Mouse (Mus musculus) kidney, embryonic 15.5 days (tissue): ENCODE measurements around the gene Osbpl9. TPM values are rescaled to one million over a fixed set of nuclear protein-coding genes. Genes with fewer than 3 reads are reported as not detected.

ENCODE experiments used
- ATAC-seq: fragments of 200-750 bp; cut with Nextera tagmentation; replicated peaks from 2 replicates; pipeline ENCODE4 v1.8.0; 2017; ENCODE audit warnings: moderate TSS enrichment; ENCODE audit not compliant: low FRiP score
- H3K27ac ChIP-seq: fragments of 300-500 bp; sonication (generic); 2 replicates; pipeline ENCODE4 v1.5.1; 2015; ENCODE audit warnings: mild to moderate bottlenecking, inconsistent platforms
- H3K27me3 ChIP-seq: fragments of 300-500 bp; sonication (generic); 2 replicates; pipeline ENCODE4 v1.6.1; 2015; ENCODE audit warnings: inconsistent platforms
- H3K36me3 ChIP-seq: fragments of 300-500 bp; sonication (generic); 2 replicates; pipeline ENCODE4 v1.6.1; 2015; ENCODE audit warnings: inconsistent platforms
- H3K4me1 ChIP-seq: fragments of 300-500 bp; sonication (generic); 2 replicates; pipeline ENCODE4 v1.6.1; 2015; ENCODE audit warnings: inconsistent platforms
- H3K4me2 ChIP-seq: fragments of 300-500 bp; sonication (generic); 2 replicates; pipeline ENCODE4 v1.6.1; 2015; ENCODE audit warnings: moderate library complexity, mild to moderate bottlenecking, inconsistent platforms
- H3K4me3 ChIP-seq: fragments of 300-500 bp; sonication (generic); replicated peaks from 2 replicates; pipeline ENCODE4 v1.5.1; 2015; ENCODE audit warnings: mild to moderate bottlenecking, inconsistent platforms
- H3K9ac ChIP-seq: fragments of 300-500 bp; sonication (generic); 2 replicates; pipeline ENCODE4 v1.6.1; 2015; ENCODE audit warnings: mild to moderate bottlenecking, inconsistent platforms
- H3K9me3 ChIP-seq: fragments of 300-500 bp; sonication (generic); replicated peaks from 2 replicates; pipeline ENCODE4 v1.6.1; 2016; ENCODE audit warnings: inconsistent platforms
- WGBS: fragments of 180-500 bp; shearing (Covaris S2); methylation state at CpG from one replicate; pipeline ENCODE4 v1.1.7; 2015; ENCODE audit warnings: mixed read lengths; 5-methylcytosine and 5-hydroxymethylcytosine counted together
- polyA plus RNA-seq: library from polyadenylated mRNA; unstranded; fragments of >200 nt; fragmentation: Nextera tagmentation; extraction: Ambion mirVana; gene quantifications from 2 replicates; pipeline ENCODE4 v1.2.1, GENCODE M21; 2015

Osbpl9 gene
- polyA plus RNA-seq, 1 experiment from 2014 or later, result 70.5 TPM

DNA sequence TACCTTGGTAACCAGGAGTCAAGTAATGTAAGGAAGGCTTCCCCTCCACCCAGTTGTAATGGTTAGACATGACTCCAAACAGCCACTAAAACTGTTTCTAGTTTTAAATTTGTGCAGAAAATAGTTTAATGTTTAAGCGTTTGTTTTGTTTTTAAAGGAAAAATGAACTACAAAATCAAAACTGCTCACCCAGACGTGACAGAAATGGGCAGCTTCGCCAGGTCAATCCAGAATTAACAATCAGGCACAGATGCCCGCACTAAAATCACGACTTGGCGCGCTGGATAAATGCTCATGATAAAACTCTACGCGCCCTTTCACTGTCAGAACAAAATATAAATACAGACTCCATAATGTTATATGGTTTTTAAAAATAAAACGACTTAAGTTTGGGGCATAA lies 92.4 kb downstream of the Osbpl9 start:
- ATAC-seq, result no peak
- Histone ChIP-seq H3K27ac (no peak overlapping the region), H3K9me3 (no peaks in the 10 kb centered on the region), H3K36me3 (no peaks in the 10 kb centered on the region), H3K27me3 (no peaks in the 10 kb centered on the region), H3K4me2 (no peak overlapping the region), H3K4me1 (no peaks in the 10 kb centered on the region), H3K9ac (no peak overlapping the region), H3K4me3 (no peak overlapping the region)
- WGBS, result 89% methylated on average over 10 of the region's 10 CpGs

DNA sequence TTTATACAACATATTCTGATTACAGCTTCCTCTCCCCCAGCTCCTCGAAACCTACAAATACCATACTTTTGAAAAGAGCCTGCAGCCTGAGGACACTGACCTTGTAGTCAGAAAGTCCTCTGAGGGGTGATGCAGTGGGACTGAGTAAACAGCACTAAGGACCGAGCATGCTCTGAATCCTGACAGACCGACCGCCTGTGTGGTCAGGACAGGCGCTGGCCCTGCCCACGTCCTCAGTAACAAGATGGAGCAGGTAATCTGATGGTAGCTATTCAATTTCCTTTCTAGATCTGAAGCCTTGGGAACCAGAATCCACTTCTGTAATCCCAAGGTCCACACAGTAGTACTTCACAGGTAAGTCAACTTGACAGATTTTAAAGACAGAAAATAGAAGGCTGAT lies 93.1 kb downstream of the Osbpl9 start:
- Histone ChIP-seq H3K27me3 (no peaks in the 10 kb centered on the region), H3K4me3 (no peak overlapping the region), H3K9ac (no peak overlapping the region), H3K4me2 (no peak overlapping the region), H3K36me3 (no peaks in the 10 kb centered on the region), H3K27ac (no peak overlapping the region), H3K9me3 (no peaks in the 10 kb centered on the region), H3K4me1 (no peaks in the 10 kb centered on the region)
- ATAC-seq, result no peak
- 86% methylated on average over 6 of the region's 6 CpGs for WGBS

GRCm38 (mm10) chr4:109106594-109106993 lies 95.5 kb downstream of the Osbpl9 start:
- ATAC-seq, result no peak

GRCm38 (mm10) chr4:109106034-109106433 lies 96.0 kb downstream of the Osbpl9 start:
- H3K4me2 ChIP-seq, result no peak overlapping the region
- no peak for ATAC-seq
- 84% methylated on average over 3 of the region's 3 CpGs for WGBS
- no peaks in the 10 kb centered on the region for H3K27me3 ChIP-seq
- no peak overlapping the region for H3K9ac ChIP-seq
- H3K4me3 ChIP-seq, result no peak overlapping the region
- H3K27ac ChIP-seq, result no peak overlapping the region
- H3K9me3 ChIP-seq, result no peaks in the 10 kb centered on the region
- H3K36me3 ChIP-seq, result peaks cover 6% of the 10 kb centered on the region
- peaks cover 12% of the 10 kb centered on the region; the same call in 1 of the 2 replicates for H3K4me1 ChIP-seq

More at GRCm38 (mm10) chr4:109106594-109106993, 95.5 kb downstream of the Osbpl9 start:
- Histone ChIP-seq H3K9ac (no peak overlapping the region), H3K4me3 (no peak overlapping the region), H3K9me3 (no peaks in the 10 kb centered on the region), H3K27me3 (no peaks in the 10 kb centered on the region), H3K27ac (no peak overlapping the region), H3K4me1 (peaks cover 12% of the 10 kb centered on the region; the same call in 1 of the 2 replicates), H3K4me2 (no peak overlapping the region), H3K36me3 (peaks cover under 1% of the 10 kb centered on the region; the same call in 1 of the 2 replicates)

- Histone ChIP-seq H3K4me3 (no peak overlapping the region), H3K9me3 (no peaks in the 10 kb centered on the region), H3K9ac (no peak overlapping the region), H3K27ac (no peak overlapping the region), H3K4me2 (no peak overlapping the region), H3K4me1 (peaks cover 12% of the 10 kb centered on the region; the same call in 1 of the 2 replicates), H3K27me3 (no peaks in the 10 kb centered on the region), H3K36me3 (peaks cover 7% of the 10 kb centered on the region)
- no peak for ATAC-seq
Measured at GRCm38 (mm10) chr4:109105254-109105653, 96.8 kb downstream of the Osbpl9 start.

- H3K27me3 ChIP-seq, result no peaks in the 10 kb centered on the region
- peak; percentile 43; the same call in 1 of the 2 replicates for ATAC-seq
- peaks cover 12% of the 10 kb centered on the region for H3K36me3 ChIP-seq
- no peaks in the 10 kb centered on the region for H3K9me3 ChIP-seq
- H3K27ac ChIP-seq, result peak overlapping the region; percentile 33
- 0 out of 2 replicates have a peak overlapping the region, but pooled peaks have one; percentile 16 for H3K4me2 ChIP-seq
- WGBS, result 38% methylated on average over 9 of the region's 9 CpGs
- H3K4me1 ChIP-seq, result peaks cover 12% of the 10 kb centered on the region; the same call in 1 of the 2 replicates
- H3K4me3 ChIP-seq, result no peak overlapping the region
- H3K9ac ChIP-seq, result no peak overlapping the region
Measured at GRCm38 (mm10) chr4:109103145-109103883, 98.8 kb downstream of the Osbpl9 start.

DNA sequence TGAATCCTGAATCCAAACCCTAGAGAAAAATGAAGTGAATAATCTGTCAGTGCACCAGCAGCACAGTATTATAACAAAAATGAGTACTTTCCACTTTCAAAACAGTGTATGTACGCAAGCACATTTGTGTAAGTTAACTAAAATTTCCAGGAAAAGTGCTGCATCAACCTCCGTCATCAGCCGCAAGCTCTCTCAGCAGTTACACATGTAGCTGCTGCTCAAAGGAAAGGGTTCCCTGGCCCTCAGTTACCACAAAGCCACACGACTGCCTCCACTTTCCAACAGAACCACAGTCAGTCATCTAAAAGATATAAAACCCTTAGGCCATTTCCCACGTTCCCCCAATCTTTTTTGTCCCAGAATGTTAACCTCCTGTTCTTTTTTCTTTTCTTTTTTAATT lies 99.5 kb downstream of the Osbpl9 start:
- Histone ChIP-seq H3K4me2 (no peak overlapping the region), H3K9me3 (no peaks in the 10 kb centered on the region), H3K4me1 (peaks cover 12% of the 10 kb centered on the region; the same call in 1 of the 2 replicates), H3K27ac (peak overlapping the region; percentile 33; the same call in 1 of the 2 replicates), H3K27me3 (no peaks in the 10 kb centered on the region), H3K9ac (no peak overlapping the region), H3K4me3 (no peak overlapping the region), H3K36me3 (peaks cover 12% of the 10 kb centered on the region)
- no peak for ATAC-seq
- 83% methylated on average over 5 of the region's 5 CpGs for WGBS

DNA sequence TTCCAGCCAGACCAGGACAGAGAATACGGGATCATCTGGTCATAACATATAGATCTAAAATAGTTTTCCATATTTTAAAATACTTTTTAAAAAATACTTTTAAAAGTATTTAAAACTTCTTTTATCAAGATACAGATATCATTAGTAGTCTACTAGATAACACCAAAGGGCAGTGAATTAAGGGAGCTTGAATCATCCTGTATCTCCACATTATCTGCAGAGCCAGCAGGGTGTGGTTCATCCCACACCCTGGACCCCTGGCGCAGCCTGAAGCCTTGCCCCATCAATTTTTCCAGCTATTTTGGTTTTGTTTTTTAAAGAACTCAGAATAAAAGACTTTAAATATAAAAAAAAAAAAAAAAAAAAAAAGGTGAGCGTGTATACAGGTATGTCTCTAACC lies 103.2 kb downstream of the Osbpl9 start:
- Histone ChIP-seq H3K4me3 (no peak overlapping the region), H3K36me3 (peaks cover 16% of the 10 kb centered on the region), H3K9ac (no peak overlapping the region), H3K4me1 (peaks cover 12% of the 10 kb centered on the region; the same call in 1 of the 2 replicates), H3K9me3 (no peaks in the 10 kb centered on the region), H3K27ac (no peak overlapping the region), H3K4me2 (no peak overlapping the region), H3K27me3 (no peaks in the 10 kb centered on the region)
- no peak for ATAC-seq
- 93% methylated on average over 3 of the region's 3 CpGs for WGBS

GRCm38 (mm10) chr4:109094269-109094668 lies 107.8 kb downstream of the Osbpl9 start:
- H3K9ac ChIP-seq, result no peak overlapping the region
- H3K9me3 ChIP-seq, result no peaks in the 10 kb centered on the region
- peaks cover 4% of the 10 kb centered on the region; the same call in 1 of the 2 replicates for H3K36me3 ChIP-seq
- no peaks in the 10 kb centered on the region; the same call in 1 of the 2 replicates for H3K4me1 ChIP-seq
- H3K4me3 ChIP-seq, result no peak overlapping the region
- WGBS, result 61% methylated on average over 2 of the region's 2 CpGs
- H3K27ac ChIP-seq, result no peak overlapping the region
- H3K27me3 ChIP-seq, result no peaks in the 10 kb centered on the region
- no peak overlapping the region for H3K4me2 ChIP-seq
- ATAC-seq, result no peak

DNA sequence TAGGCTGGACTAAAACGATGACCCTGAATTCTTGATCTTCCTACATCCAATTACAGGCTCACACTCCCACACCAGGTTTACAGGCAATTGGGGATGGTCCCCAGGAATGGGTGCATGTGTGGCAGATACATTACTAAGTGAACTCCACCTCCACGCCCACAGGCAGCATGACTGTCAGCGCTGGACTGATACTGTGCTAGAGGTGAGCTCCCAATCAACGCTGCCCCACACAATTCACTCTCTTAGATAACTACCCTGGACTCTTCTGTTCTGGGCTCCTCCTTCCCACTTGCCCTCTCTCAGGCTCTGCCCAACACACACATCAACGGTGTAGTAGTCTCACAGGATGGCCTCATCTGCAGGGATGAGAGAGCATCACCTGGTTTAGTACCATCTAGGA lies 109.7 kb downstream of the Osbpl9 start:
- Histone ChIP-seq H3K27ac (no peak overlapping the region), H3K9me3 (no peaks in the 10 kb centered on the region)
- WGBS, result 84% methylated on average over 5 of the region's 5 CpGs

DNA sequence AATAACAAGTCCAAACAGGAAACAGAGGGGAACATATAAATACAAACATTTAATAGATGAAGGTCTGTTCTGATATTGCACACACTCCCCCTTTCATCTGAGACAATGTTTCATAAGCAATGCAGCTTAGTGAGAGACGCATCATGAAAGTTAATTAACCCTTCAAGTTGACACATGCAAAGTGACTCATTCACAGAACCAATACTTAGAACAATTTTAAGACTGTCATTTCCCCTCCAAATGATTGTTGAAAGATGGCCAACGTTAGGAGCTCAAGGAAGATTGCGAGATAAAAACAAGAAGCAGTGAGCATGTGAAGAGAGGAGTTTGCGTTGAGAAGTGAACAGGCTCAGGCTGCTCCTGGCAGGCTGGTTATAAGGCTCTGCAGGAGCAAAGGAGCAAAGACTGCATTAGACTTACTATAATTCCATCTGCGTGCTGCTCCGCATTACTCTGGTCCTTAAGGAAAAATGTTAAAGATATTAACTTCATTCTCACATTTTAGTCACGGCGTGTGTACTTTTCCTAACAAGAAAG lies 110.8 kb downstream of the Osbpl9 start:
- Histone ChIP-seq H3K27ac (no peak overlapping the region), H3K4me1 (no peaks in the 10 kb centered on the region; the same call in 1 of the 2 replicates), H3K36me3 (no peaks in the 10 kb centered on the region), H3K4me2 (no peak overlapping the region), H3K9ac (no peak overlapping the region), H3K4me3 (no peak overlapping the region), H3K9me3 (no peaks in the 10 kb centered on the region), H3K27me3 (no peaks in the 10 kb centered on the region)
- WGBS, result 86% methylated on average over 8 of the region's 8 CpGs
- no peak for ATAC-seq

More for the DNA sequence above, 109.7 kb downstream of the Osbpl9 start:
- peaks cover 4% of the 10 kb centered on the region; the same call in 1 of the 2 replicates for H3K36me3 ChIP-seq
- H3K27me3 ChIP-seq, result no peaks in the 10 kb centered on the region
- H3K4me2 ChIP-seq, result no peak overlapping the region
- ATAC-seq, result no peak
- no peak overlapping the region for H3K4me3 ChIP-seq
- H3K9ac ChIP-seq, result no peak overlapping the region
- H3K4me1 ChIP-seq, result no peaks in the 10 kb centered on the region; the same call in 1 of the 2 replicates

- Histone ChIP-seq H3K9me3 (no peaks in the 10 kb centered on the region), H3K36me3 (peaks cover 4% of the 10 kb centered on the region), H3K27ac (no peak overlapping the region), H3K4me1 (no peaks in the 10 kb centered on the region; the same call in 1 of the 2 replicates), H3K27me3 (no peaks in the 10 kb centered on the region), H3K4me2 (no peak overlapping the region), H3K4me3 (no peak overlapping the region), H3K9ac (no peak overlapping the region)
- 52% methylated on average over 6 of the region's 6 CpGs for WGBS
- no peak for ATAC-seq
Measured at GRCm38 (mm10) chr4:109089999-109090398, 112.1 kb downstream of the Osbpl9 start.
